Mouse (Mus musculus) CD4-positive, CD25-positive, alpha-beta regulatory T cell, adult 9 weeks (primary cell): ENCODE measurements around the gene Eif3l. TPM values are rescaled to one million over a fixed set of nuclear protein-coding genes. Genes with fewer than 3 reads are reported as not detected.

ENCODE experiments used
- polyA plus RNA-seq: library from polyadenylated mRNA; unstranded; fragments of 100-300 nt; shearing (Covaris generic); gene quantifications from one replicate; pipeline ENCODE4 v1.2.1, GENCODE M21; 2017

The Eif3l gene
- polyA plus RNA-seq, result 191 TPM

DNA sequence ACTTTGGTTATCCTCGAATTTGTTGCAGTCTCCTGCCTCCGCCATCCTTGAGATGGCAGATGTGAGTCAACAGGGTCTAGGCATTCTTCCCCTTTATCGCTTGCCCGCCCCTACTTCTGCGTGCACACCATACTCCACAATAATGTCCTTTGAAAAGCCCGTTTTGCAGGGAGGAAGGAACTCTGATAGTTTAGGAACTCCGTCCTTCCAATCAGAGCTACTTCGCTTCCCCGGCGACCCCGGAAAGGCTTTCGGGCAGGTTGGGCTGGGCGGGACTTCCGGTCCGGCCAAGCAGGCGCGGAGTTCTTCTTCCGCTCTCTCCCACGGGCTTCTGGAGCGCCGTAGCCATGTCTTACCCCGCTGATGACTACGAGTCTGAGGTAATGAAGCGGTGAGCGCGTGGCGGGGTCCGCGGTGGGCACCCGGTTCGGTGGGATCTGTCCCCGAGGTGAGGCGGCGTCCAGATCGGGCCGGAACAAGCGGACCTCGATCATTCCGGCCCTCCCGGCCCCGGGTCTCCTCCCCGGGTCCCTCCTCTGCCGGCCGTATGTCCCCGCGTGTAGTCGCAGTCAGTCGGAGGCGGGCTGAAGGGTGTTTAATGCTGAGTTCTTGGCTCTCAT is at the start of gene Eif3l:
Gene Eif3l (plus strand): TSS at position 267 of the 620 bp plus-strand sequence.

GRCm38 (mm10) chr15:79028237-79028738 is 46.7 kb upstream of the Eif3l start, which contains the start of gene H1f0:
H1f0 (plus strand) TSS chr15:79028450.

DNA sequence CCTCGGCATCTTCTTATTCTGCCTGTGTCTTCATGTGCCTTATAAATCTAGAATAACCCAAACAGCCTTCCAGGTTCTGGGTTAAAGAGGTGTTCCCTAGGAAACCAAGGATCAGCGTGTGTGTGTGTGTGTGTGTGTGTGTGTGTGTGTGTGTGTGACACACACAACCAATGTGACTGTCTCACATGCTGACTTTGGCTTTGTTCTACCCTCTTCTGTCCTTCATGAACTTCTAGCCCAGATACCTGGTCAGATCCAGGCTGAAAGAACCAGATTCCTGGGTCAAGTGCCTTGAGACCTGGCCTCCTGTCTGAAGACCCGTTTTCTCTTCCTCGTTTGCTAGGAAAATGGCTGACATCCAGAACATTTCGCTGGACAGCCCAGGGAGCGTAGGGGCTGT is 33.4 kb upstream of the Eif3l start, which contains the start of gene Galr3:
Gene Galr3 (plus strand): TSS at position 301 of the 400 bp plus-strand sequence.

GRCm38 (mm10) chr15:79062376-79063159 is 12.4 kb upstream of the Eif3l start, which contains the start of gene Ankrd54:
Ankrd54 (minus strand) TSS chr15:79062893.

DNA sequence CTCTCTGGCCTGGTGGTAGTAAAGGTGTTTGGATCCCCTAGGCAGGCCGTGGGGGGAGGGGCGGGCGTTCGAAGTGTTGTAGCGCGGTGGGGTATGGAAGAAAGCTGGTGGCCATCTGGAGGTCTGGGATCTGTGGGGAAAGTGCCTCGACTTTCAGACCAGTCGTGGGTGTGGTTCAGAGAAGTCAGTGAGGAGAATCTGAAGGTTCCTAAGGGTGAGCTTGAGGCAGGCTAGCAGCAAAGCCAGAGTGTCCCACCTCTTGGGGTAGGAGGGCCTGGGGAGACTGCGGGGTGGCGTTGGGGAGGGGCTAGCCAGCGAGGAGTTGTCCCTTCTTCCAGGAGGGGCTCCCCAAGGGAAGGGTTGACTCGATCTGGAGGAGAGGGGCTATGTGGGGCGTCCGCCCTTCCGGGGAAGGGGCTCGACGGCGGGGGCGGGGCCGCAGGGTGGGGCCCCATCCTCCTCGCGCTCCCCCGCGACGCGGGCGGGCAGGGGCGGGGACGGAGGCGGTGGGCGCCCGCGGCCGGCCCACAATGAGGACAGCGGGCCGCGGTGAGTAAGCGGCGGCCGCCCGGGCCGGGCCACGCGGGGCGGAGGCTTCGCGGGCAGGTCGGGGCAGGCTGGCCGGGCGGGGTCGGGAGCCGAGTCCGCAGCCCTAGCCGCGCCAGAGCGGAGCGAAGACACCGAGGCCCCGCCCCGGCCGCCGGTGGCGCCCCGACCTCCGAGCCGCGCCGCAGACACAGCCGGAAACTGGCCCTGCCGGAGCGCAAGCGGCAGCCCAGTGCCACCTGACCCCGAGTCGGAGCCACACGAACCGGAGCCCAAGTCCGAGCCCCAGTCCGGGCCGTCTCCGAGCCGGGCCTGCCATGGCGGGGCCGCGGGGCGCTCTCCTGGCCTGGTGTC is 33.7 kb downstream of the Eif3l start, which contains the start of gene Micall1:
Gene Micall1 (plus strand): TSS at position 478 of the 900 bp plus-strand sequence.

GRCm38 (mm10) chr15:79140866-79141565 is 66.0 kb downstream of the Eif3l start, which contains the start of the genes Polr2f and 1700088E04Rik:
Polr2f (plus strand) TSS chr15:79141009.
1700088E04Rik (minus strand) TSS chr15:79141253.

Other genes starting within 250 kb of the Eif3l start
- gene Cdc42ep1, start 232.6 kb upstream of the Eif3l start, polyA plus RNA-seq, result not detected
- gene Lgals2, start 219.7 kb upstream of the Eif3l start, polyA plus RNA-seq, result not detected
- gene Gga1, start 198.0 kb upstream of the Eif3l start, polyA plus RNA-seq, result 75.5 TPM
- gene Gm49510, start 175.5 kb upstream of the Eif3l start, polyA plus RNA-seq, result not detected
- 225 TPM for gene Sh3bp1, start 175.4 kb upstream of the Eif3l start, polyA plus RNA-seq
- gene Pdxp, start 161.3 kb upstream of the Eif3l start, polyA plus RNA-seq, result 1.3 TPM
- 462 TPM for gene Lgals1, start 148.5 kb upstream of the Eif3l start, polyA plus RNA-seq
- 61.0 TPM for gene Nol12, start 140.2 kb upstream of the Eif3l start, polyA plus RNA-seq
- gene Triobp, start 127.5 kb upstream of the Eif3l start, polyA plus RNA-seq, result 48.6 TPM
- 31.2 TPM for gene H1f0, start 46.7 kb upstream of the Eif3l start, polyA plus RNA-seq
- gene Galr3, start 33.3 kb upstream of the Eif3l start, polyA plus RNA-seq, result not detected
- gene Ankrd54, start 12.3 kb upstream of the Eif3l start, polyA plus RNA-seq, result 5.8 TPM
- 13.6 TPM for gene Micall1, start 33.7 kb downstream of the Eif3l start, polyA plus RNA-seq
- gene Polr2f, start 65.8 kb downstream of the Eif3l start, polyA plus RNA-seq, result 220 TPM
- gene 1700088E04Rik, start 66.1 kb downstream of the Eif3l start, polyA plus RNA-seq, result 2.2 TPM
- gene Sox10, start 90.1 kb downstream of the Eif3l start, polyA plus RNA-seq, result not detected
- 42.8 TPM for gene Pick1, start 154.0 kb downstream of the Eif3l start, polyA plus RNA-seq
- 0.14 TPM for gene Gm49486, start 154.2 kb downstream of the Eif3l start, polyA plus RNA-seq
- not detected for gene Slc16a8, start 179.6 kb downstream of the Eif3l start, polyA plus RNA-seq
- not detected for gene Baiap2l2, start 210.4 kb downstream of the Eif3l start, polyA plus RNA-seq